Mouse (Mus musculus) intestine, postnatal 0 days (tissue): ENCODE results near the gene Ccdc88c. TPM values are rescaled to one million over a fixed set of nuclear protein-coding genes. Genes with fewer than 3 reads are reported as not detected.
"Not testable (repeated sequence)": the region's sequence is repeated elsewhere in the genome, so short reads cannot be mapped to it uniquely, and the experiment has no call there.

Source experiments
- ATAC-seq: fragments of 200-750 bp; cut with Nextera tagmentation; 2 replicates; pipeline ENCODE4 v1.8.0; 2017; ENCODE audit warnings: mild to moderate bottlenecking, moderate TSS enrichment, moderate library complexity
- H3K27ac ChIP-seq: fragments of 300-500 bp; sonication (generic); 2 replicates; pipeline ENCODE4 v1.5.1; 2014; ENCODE audit warnings: mild to moderate bottlenecking, low read depth, low read length, moderate library complexity
- H3K27me3 ChIP-seq: fragments of 300-500 bp; sonication (generic); replicated peaks from 2 replicates; pipeline ENCODE4 v1.6.1; 2014; ENCODE audit warnings: low read length, mixed read lengths; ENCODE audit not compliant: control insufficient read depth, insufficient read depth
- H3K36me3 ChIP-seq: fragments of 300-500 bp; sonication (generic); 2 replicates; pipeline ENCODE4 v1.6.1; 2014; ENCODE audit warnings: mild to moderate bottlenecking, moderate library complexity; ENCODE audit not compliant: control insufficient read depth, insufficient read depth
- H3K4me1 ChIP-seq: fragments of 300-500 bp; sonication (generic); replicated peaks from 2 replicates; pipeline ENCODE4 v1.6.1; 2014; ENCODE audit warnings: antibody characterized with exemption, low read length, mixed read lengths; ENCODE audit not compliant: control insufficient read depth, insufficient read depth
- H3K4me2 ChIP-seq: fragments of 300-500 bp; sonication (generic); replicated peaks from 2 replicates; pipeline ENCODE4 v1.6.1; 2014; ENCODE audit warnings: low read depth, mild to moderate bottlenecking, moderate library complexity
- H3K4me3 ChIP-seq: fragments of 300-500 bp; sonication (generic); 2 replicates; pipeline ENCODE4 v1.5.1; 2014; ENCODE audit warnings: low read depth, low read length
- H3K9ac ChIP-seq: fragments of 300-500 bp; sonication (generic); 2 replicates; pipeline ENCODE4 v1.6.1; 2014; ENCODE audit warnings: mild to moderate bottlenecking, low read depth, low read length
- H3K9me3 ChIP-seq: fragments of 300-500 bp; sonication (generic); 2 replicates; pipeline ENCODE4 v1.6.1; 2016; ENCODE audit warnings: mixed run types; ENCODE audit not compliant: control insufficient read depth
- CTCF ChIP-seq: sonication (generic); IDR thresholded peaks from 2 replicates; pipeline ENCODE4 v1.5.1; 2016; ENCODE audit warnings: low read depth, mild to moderate bottlenecking, control low read depth, antibody characterized with exemption, moderate library complexity
- WGBS: fragments of 180-500 bp; shearing (Covaris S2); extraction: QIAGEN DNeasy Blood & Tissue Kit; methylation state at CpG from one replicate; pipeline ENCODE4 v1.1.7; 2014; 5-methylcytosine and 5-hydroxymethylcytosine counted together
- polyA plus RNA-seq: library from polyadenylated mRNA; unstranded; fragments of >200 nt; fragmentation: Nextera tagmentation; extraction: Ambion mirVana; gene quantifications from 2 replicates; pipeline ENCODE4 v1.2.1, GENCODE M21; 2015

Ccdc88c gene
- polyA plus RNA-seq, 1 experiment from 2014 or later: 11.7 TPM

DNA sequence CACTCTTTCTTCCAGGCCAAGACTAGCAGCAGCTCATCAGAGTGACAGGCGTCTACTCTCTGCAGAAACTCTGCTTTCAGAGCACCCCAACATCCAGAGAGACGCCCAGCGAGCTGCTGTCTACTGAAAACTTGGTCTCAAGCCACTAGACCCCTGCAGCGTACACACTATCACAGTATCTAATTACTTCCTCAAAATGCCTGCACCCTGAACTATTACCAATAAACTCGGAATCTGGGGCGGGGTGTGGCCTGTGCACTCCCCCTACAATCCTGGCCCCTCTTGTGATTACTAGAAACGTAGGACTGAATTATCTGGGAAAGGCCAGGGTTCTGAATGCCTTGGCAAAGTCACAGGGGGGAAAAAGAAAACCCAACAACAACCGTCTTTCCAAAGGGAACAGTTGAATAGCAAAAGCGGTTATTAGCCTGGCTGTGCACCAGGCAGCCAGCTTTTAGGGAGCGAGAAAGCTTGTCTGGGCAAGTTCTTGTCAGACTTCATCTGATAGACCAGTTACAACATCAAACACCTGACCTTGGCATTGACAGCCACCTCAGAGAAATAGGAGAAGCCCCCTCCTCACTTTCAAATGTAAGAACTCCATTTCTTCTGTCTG lies 14.2 kb downstream of the Ccdc88c start:
- ATAC-seq: peak; percentile 34; the same call in 1 of the 2 replicates
- Histone ChIP-seq H3K27me3 (no peaks in the 10 kb centered on the region), H3K9ac (no peak overlapping the region), H3K9me3 (no peaks in the 10 kb centered on the region), H3K4me1 (peaks cover 29% of the 10 kb centered on the region), H3K4me2 (peak overlapping the region; percentile 21; the same call in 1 of the 2 replicates), H3K27ac (peak overlapping the region; percentile 58), H3K4me3 (no peak overlapping the region), H3K36me3 (no peaks in the 10 kb centered on the region)
- 43% methylated on average over 10 of the region's 10 CpGs for WGBS
- no peak for TF ChIP-seq CTCF

DNA sequence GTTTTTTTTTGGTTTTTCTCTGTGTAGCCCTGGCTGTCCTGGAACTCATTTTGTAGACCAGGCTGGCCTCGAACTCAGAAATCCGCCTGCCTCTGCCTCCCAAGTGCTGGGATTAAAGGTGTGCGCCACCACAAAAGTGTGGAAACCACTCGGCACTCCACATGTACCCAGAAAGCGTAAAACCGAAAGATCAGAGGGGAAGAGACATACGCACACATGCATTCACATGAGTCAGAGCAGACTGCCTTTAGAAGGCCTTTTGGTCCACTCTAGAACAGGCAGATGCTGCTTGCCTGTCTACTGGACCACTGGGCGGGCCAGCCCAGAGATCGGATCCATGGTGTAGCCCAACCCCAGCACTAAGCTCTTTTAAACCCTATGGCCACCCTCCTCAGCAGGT lies 15.2 kb downstream of the Ccdc88c start:
- not testable (repeated sequence) for H3K9me3 ChIP-seq, H3K9ac ChIP-seq, ATAC-seq, H3K27ac ChIP-seq, H3K36me3 ChIP-seq, H3K27me3 ChIP-seq, H3K4me3 ChIP-seq, H3K4me2 ChIP-seq
- peaks cover 30% of the 10 kb centered on the region for H3K4me1 ChIP-seq
- 78% methylated on average over 9 of the region's 9 CpGs for WGBS

DNA sequence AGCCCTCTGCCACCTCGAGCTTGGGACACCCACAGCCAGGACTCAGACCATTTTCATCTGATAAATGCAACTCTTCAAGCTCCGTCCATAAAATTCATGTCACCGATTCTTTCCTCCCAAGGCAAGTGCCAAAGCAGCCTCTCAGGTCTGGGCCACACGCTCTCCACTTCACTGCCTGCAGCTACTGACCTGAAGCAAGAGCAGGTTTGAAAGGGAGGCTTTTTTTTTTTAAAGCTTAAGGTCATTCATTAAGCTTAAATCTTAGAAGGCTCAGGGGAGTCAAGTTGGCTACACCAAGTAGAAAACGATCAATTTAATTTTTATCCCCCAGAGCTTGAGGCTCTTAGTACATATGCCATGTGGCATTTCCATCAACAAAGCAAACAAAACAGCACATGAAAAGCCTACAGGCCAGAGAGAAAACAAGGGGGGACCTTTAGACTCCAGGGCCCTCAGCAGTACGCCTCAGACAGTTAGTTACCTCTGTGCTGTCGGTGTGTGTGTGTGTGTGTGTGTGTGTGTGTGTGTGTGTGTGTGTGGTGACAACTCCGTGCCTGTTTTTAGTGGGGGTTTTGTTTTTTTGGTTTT lies 15.7 kb downstream of the Ccdc88c start:
- no peak for ATAC-seq
- H3K27ac ChIP-seq: peak overlapping the region; percentile 50; the same call in 1 of the 2 replicates
- no peaks in the 10 kb centered on the region for H3K9me3 ChIP-seq
- no peak for TF ChIP-seq CTCF
- no peak overlapping the region for H3K4me3 ChIP-seq
- 40% methylated on average over 8 of the region's 8 CpGs for WGBS
- no peak overlapping the region for H3K4me2 ChIP-seq
- H3K9ac ChIP-seq: no peak overlapping the region
- peaks cover 31% of the 10 kb centered on the region for H3K4me1 ChIP-seq
- no peaks in the 10 kb centered on the region for H3K36me3 ChIP-seq
- H3K27me3 ChIP-seq: no peaks in the 10 kb centered on the region

DNA sequence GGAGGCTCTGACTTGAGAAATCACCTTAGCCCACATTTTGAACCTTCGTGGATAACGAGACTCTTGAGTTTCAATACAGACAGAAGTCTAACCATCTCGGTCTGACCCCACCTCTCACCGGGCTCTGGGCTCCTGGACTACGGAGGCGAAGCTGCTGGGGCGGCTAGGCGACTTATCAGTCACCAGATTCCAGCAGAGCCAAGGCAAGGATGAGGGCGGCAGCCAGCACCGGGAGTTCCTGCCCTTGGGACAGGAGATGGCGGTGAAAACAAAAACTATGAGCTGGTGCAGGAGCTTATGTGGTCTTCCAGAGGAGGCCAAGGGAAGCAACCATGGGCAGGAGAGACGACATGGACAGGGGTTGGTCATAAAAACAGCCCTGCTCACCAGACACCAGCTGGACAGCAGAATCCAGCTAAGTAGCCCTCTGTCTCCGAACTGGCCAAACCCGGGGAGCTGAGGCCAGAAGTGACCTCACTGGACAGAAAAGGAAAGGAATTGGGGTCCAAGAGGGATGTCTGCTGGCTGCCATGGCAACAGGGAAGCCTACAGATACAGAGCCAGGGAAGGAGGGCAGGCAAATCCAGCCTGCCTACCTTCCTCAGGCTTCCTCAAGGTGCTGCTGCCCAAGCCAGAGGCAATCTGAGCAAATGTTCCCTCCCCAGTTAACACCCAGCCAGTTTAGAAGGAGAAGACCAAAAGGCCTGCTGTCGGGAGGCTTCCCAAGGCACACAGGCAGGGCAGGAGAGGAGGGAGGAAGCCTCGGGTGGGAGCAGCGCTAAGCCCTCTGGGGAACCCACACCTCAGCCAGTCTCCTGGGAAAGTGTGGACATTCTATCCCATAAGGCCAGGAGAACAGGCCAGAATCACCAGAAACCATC lies 16.4 kb downstream of the Ccdc88c start:
- WGBS: 24% methylated on average over 17 of the region's 17 CpGs
- ATAC-seq: no peak
- Histone ChIP-seq H3K9me3 (no peaks in the 10 kb centered on the region), H3K27me3 (no peaks in the 10 kb centered on the region), H3K4me3 (no peak overlapping the region), H3K27ac (peak overlapping the region; percentile 50; the same call in 1 of the 2 replicates), H3K9ac (no peak overlapping the region), H3K4me1 (peaks cover 34% of the 10 kb centered on the region), H3K36me3 (no peaks in the 10 kb centered on the region), H3K4me2 (peak overlapping the region; percentile 38)
- TF ChIP-seq CTCF: no peak

DNA sequence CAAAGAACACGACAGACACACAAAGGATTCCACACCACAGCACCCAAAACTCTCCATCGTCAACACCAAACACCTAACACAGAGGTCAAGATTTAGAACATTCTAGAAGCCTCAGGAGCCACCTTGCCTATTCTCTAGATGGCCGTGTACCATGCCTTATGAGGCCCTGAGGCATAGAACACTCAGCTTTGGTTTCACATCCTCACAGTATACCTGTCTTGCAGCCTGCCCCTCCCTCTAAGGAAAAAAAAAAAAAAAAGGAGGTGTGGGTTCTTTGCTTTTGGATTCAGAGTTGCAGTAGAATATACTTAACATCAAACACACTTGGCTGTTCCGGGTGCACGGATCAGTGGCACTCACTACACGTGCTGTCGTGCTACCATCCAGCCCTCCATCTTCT lies 17.8 kb downstream of the Ccdc88c start:
- H3K27me3 ChIP-seq: no peaks in the 10 kb centered on the region
- H3K36me3 ChIP-seq: no peaks in the 10 kb centered on the region
- no peak overlapping the region for H3K4me2 ChIP-seq
- peaks cover 33% of the 10 kb centered on the region for H3K4me1 ChIP-seq
- no peak for ATAC-seq
- peak overlapping the region; percentile 81 for H3K27ac ChIP-seq
- H3K4me3 ChIP-seq: no peak overlapping the region
- H3K9me3 ChIP-seq: no peaks in the 10 kb centered on the region
- 46% methylated on average over 7 of the region's 7 CpGs for WGBS
- no peak overlapping the region; the same call in 1 of the 2 replicates for H3K9ac ChIP-seq
- no peak for TF ChIP-seq CTCF

DNA sequence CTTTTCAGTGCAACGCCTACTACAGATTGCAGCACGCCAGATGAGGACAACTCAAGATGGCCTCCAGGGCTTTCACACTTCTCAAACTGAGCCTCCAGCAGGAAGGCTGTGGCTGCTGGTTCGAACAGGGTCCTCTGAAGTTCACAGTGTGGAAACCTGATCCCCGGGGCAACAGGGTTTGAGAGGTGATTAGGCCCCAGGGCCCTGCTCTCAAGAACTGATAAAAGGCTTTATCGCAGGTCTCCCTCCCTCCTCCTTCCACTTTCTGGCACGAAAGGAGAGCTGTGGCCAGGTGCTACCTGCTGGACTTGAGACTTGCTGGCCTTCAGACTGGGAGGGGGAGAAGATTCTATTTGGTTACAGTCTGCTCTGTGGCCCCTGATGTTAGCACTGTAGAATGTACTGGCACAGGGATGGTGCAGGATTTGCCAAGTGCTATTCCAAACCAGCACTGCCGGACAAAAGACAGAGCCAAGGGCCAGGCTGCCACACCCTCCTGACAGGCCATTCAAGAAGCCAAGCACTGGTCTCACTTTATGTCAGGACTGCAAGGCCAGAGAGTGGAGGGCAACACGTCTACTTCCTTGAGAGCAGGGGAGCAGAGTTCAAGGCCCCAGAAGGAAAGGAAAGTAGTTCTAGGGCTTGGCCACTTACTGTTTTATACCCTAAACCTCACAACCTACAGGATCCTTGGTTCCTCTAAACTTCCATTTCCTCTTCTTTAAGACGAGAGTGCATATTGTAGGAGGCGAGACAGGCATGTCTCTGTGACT lies 18.5 kb downstream of the Ccdc88c start:
- H3K36me3 ChIP-seq: no peaks in the 10 kb centered on the region
- no peak overlapping the region; the same call in 1 of the 2 replicates for H3K9ac ChIP-seq
- TF ChIP-seq CTCF: no peak
- H3K27ac ChIP-seq: peak overlapping the region; percentile 81
- no peaks in the 10 kb centered on the region for H3K27me3 ChIP-seq
- H3K4me2 ChIP-seq: peak overlapping the region; percentile 37
- peak; percentile 78 for ATAC-seq
- H3K4me1 ChIP-seq: peaks cover 27% of the 10 kb centered on the region
- H3K9me3 ChIP-seq: no peaks in the 10 kb centered on the region
- 30% methylated on average over 10 of the region's 10 CpGs for WGBS
- no peak overlapping the region for H3K4me3 ChIP-seq
